Mouse (Mus musculus) myocyte (in vitro differentiated cells): ENCODE results near the gene Rnf181.

Experiments used
- MYOD1 ChIP-seq, 3 experiments: IDR thresholded peaks; one replicate each; pipeline ENCODE4 v1.6.1; 2011; ENCODE audit warnings: control low read depth in 2 of 3, low read depth in 2 of 3, mild to moderate bottlenecking in 2 of 3, moderate library complexity in 1 of 3; ENCODE audit not compliant: insufficient read length in 2 of 3, control insufficient read depth in 1 of 3
- POLR2A ChIP-seq: IDR thresholded peaks from one replicate; pipeline ENCODE4 v1.6.1; 2011; ENCODE audit warnings: low read depth, mild to moderate bottlenecking, control low read depth, moderate library complexity; ENCODE audit not compliant: insufficient read length
- POLR2AphosphoS2 ChIP-seq: IDR thresholded peaks from one replicate; pipeline ENCODE4 v1.6.1; 2011; ENCODE audit warnings: low read depth, control low read depth; ENCODE audit not compliant: insufficient read length
- TCF12 ChIP-seq: IDR thresholded peaks from one replicate; pipeline ENCODE4 v1.6.1; 2011; ENCODE audit warnings: mild to moderate bottlenecking, control low read depth; ENCODE audit not compliant: poor library complexity, insufficient read depth, severe bottlenecking

DNA sequence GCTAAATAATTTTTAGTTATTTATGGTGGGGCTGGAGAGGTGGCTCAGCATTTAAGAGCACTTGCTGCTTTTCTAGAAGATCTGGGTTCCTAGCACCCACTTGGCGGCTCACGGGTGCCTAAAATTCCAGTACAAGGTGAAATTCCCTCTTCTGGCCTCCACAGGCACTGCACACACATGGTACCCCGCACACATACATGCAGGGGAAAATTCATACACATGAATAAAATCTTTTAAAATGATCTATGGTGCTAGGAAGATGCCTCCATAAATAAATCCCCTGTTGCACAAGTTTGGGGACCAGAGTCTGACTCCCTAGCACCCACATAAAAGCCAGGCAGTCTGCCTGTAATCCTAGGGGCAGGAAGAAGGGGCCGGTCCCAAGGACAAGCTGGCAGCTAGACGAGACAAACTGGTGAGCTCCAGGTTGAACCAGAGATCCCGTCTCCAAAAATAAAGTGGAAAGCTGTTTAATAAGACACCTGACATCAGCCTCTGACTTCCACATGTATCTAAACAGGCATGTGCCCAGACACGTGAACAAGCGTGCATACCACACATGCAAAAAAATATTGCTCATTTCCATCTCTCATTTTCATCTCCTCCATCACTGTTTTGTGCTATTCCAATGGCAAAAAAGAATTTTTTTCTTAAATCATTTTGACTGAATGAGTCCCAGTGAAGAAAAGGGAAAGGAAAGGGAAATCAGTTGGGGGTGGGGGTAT, 11.9 kb upstream of the Rnf181 start:
- TF ChIP-seq POLR2A (no peak), MYOD1 (IDR thresholded peaks at IDR 0.05; ENCODE audit: control insufficient read depth in 1 of 3, insufficient read length in 2 of 3, low read depth in 2 of 3) (no peak), POLR2AphosphoS2 (no peak), TCF12 (no peak)
